Mouse (Mus musculus) left cerebral cortex, adult 11 months (tissue): ENCODE data around the gene Gm42674.

Experiments
- DNase-seq: peaks from one replicate; pipeline ENCODE4 v3.0.0; 2022; ENCODE audit warnings: low spot score

Gm42674 gene

DNA sequence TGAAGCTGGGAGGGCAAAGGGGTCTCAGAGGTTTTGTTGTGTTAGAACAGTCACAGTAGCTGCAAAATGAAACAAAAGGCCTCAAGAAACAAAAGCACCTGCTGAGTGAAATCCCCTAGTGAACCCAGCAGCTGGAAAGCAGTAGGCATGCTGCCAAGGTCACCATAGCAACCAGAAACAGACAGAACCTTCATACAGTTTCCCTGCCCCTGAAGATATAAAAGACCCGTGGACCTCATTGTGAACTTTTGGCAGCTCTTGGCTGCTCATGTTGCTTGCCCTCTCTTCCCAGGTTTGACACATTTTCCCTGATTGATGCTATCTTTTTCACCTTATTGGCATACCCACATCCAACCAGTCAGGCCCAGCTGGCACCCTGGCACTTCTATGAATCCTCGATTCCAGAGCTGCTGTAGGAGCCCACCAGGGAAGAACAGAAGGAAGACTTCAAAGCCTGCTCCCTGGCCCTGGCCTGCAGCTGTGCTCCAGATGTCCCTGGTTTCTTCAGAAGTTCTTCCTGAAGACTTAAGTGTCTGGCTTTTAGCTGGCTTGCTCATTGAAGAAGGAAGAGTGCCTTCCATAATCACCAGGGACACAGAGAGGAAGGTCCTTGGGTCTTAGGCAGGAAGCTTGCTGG lies 21.8 kb downstream of the Gm42674 start:
- DNase-seq, result no peak

DNA sequence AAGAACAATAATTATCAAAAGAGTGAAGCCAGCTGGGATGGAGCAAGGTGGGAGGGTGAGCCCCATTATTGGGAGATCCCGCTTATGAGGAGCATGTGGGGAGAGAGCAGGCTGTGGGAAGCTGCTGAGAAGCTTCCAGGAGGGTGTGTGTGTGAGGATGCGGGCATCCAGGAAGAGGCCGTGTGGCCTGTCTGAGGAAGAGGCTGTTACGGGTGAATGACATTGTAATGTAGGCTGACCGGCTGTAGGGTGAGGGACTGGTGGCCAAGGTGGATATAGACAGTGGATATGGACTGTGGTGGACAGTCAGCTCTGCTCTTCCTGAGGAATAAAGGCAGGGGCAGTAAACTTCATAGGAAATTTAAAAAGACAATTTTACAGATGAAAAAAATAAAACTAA lies 23.8 kb downstream of the Gm42674 start:
- DNase-seq, result no peak

DNA sequence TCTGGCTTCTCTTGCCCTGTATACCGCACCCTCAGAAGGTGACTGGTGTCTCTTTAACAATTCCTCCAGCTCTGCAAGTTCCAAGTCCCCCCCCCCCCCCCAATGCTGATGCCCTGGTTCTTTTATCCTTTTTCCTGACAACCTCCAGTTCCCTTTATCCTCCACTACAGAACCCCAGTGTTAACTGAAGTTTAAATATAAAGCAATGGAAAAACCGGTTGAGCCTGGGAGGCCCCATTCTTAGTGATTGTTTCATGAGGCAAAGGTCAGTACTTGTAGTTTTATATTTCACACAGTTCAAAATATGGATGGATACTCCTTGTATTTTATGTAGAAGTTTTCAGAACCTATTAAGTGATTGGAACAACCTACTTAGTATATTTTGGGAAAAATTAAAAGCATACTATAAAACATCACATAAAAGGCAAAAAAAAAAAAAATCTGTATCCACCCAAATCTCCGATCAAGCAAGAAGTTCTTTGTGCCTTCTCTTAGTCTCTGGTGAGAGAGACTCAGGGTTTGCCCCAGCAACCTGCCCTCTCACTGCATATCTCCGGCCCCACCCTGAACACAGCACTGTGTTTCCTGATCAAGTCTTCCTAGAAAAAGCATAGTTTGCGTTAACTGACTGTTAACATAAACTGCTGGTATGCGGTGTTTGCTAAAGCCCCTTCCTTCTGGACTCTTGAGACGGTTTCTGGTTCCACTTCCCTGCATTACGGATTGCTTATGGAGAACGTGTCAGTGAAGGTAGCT lies 24.7 kb downstream of the Gm42674 start:
- DNase-seq, result no peak

DNA sequence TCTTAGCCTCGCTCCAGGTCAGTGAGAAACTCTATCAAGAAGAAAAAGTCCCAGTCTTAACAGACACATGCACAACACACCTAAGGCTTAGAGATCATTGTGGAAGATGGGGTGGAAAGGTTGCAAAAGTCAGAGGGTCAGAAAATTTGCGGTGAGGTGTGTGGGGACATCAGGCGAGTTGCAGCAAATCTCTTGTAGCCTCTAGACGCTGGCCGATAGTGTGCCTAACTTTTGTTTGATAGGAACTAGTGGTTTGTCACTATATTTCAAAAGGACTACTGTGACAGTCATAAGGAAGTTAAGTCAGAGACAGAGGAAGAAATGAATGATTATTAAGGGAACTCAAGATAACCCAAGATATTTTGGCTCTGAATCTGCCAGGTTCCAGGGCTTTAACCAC lies 25.7 kb downstream of the Gm42674 start:
- no peak for DNase-seq

DNA sequence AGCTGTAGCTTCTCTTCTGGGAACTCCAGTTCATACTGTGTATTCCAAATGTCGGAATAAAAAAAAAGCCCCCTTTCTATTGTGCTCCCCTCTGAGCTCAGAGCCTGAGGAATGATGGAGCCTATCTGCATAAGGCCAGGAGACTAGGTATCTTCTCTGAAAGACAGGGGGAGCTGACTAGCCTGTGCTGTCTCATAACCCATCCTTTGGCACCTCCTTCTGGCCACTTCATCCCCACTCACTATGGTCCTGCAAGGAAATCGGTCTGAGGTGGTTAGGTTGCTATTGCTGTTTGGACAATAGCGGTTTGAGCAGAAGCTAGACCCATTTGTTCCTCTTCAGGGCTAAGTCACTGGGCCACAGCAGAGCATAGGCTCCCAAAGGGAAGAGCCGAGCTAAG lies 26.1 kb downstream of the Gm42674 start:
- no peak for DNase-seq

DNA sequence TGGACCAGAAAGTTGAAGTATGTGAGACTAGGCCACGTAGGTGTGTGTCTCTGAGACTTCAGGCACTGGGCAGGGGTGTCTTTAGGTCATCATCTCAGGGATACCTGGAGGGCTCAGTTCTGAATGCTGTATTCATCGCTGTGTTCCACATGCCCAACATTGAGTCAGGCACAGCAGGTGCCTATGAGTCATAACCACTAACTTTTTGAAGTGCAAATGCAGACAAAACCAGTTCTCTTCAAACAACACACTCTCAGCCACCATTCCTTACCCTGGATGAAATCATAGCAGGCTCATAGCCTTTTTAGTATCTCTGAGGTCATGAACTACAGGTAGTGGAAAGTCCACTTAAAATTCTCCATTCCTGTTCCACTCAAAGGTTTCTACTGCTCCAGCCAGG lies 27.6 kb downstream of the Gm42674 start:
- no peak for DNase-seq

DNA sequence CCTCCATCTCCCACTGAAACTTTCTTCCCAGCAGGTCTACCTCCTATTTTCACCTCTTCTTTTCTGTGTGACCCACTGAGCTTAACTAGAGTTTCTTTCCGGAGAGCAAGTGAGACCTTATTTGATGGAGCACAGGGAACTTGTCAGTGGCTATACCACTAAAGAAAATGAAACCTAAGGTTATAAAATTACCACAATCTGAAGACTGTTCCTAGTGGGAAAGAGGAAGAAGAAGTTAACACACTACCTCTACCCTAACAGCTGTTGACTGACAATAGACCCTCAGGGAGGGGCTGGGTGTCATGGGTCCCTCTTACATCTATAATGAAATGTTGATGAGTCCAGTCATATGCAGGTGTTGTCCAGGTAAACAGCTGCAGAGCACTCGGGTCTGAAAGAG lies 30.3 kb downstream of the Gm42674 start:
- DNase-seq, result no peak

DNA sequence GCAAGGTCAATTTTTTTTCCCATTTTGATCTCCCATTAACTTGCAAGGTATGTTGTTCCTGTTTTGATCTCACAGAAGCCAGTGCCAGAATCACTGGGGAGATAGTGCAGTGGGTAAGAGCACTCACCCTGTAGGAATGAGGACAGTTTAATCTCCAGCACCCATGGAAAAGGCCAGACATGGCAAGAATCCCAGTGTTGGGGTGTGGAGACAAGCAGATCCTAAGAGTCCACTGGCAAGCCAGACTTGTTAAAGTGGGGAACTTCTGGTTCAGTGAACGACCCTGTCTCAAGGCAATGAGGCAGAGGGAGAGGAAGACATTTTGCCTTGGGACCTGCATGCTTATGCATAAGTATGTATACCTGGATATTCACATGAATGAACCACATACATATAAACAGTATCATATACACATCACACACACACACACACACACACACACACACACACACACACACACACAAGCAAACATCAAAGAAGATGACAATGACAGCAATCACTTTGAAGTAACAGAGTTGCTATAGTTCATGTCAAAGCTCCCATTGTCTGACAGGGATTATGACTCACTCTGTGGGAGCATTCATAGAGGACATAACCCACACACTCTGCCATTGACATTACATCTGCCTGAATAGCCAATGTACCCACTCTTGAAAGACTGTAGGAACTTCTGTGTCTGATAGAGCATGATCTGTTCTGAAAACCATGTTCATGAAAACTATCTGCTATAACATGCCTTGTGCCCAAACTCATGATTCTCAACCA lies 37.0 kb downstream of the Gm42674 start:
- no peak for DNase-seq

DNA sequence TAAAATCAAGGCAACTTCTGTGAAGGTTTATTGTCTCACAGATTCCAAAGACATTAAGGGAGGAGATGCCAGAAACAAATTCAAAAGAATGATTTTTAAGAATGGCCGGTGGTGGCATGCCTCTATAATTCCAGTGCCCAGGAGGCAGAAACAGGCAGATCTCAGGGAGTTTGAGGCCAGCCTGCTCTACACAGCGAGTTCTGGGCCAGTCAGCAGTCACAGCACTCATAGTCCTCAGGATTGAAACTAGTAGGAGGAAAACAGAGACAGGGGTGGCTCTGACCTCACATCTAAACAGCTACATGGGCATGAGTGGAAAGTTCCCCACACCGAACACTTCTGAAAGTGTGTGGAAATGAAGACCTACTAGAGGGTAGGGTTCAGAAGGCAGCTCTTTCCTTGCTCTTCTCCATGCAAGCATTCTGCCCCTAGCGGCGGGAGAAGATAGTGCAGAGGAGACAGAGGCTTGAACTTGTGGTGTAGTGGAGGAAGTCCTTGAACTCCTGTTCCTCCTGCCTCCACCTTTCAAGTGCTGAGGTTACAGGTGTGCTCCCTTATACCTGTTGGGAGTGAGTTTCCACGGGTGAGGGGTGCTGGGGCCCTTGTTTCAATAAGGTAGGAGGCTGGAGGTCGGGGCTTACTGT lies 37.9 kb downstream of the Gm42674 start:
- DNase-seq, result no peak

DNA sequence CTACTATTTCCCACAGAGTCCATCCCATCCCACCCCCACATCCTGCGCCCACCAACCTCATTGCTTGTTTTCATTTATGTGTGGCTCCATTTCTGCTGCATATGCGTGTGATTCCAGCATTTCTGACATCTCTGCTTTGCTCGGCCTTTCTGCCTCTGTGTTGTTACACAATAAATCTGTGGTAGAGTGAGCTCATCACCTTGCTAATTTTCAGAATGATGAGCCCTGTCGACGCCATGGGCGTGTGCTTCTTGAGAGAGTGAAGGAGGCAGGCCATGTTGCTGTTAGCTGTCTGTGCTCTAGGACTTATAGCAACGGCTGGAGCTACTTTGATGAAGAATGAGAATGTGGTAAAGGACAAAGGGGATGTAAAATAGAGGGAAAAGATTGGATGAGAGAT lies 39.3 kb downstream of the Gm42674 start:
- DNase-seq, result no peak

DNA sequence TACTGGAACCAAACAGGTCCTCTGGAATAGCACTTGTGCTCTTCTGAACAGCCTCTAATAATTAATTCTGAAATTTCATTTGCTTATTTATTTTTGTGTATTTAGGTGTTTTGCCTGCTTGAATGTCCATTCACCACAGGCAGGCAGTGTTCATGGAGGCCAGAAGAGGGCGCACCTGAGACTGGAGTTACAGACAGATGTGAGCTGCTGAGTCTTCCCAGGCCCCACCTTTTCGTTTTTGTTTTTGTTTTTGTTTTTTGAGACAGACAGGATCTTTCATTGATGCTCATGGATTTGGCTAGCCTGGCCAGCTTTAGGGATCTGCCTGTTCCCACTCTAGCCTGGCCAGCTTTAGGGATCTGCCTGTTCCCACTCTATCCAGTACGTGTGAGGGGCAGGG lies 42.5 kb downstream of the Gm42674 start:
- no peak for DNase-seq

DNA sequence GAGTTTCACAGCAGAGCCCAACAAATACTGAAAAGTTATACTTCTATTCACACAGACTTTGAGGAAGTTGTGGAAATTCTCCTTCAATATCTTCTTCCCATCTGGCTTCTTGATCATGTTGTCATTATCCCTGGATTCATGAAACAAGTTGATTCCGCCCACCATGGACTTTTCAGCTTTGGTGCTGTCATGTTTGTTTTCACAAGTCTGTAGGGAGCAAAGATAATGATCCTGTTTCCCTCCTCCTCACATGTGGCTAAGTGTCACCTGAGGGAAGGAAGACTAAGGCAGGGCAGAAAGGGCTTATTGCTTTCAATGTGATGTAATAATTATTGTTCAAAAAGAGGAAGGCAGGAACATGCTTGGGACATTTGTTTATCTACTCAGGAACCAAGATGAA lies 45.6 kb downstream of the Gm42674 start:
- DNase-seq, result no peak

DNA sequence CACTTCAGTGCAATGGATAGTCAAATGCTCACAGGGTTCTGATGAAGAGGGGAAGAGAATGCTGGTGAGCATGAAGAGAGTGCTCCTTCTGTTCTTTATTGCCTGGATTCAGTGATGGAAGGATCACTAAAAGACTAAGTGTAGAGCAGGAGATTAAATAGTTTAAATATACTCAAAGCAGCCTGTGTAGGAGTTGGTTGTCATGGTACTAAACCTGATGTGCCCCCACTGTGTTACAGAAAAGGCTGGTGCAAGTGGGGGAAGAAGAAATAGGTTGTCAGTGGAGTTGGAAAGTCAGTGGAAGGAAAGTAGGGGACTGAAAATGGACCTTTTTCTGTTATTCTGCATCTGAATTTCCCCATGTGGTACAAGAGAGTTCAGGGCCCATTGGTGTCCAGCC lies 47.3 kb downstream of the Gm42674 start:
- peak; percentile 40 for DNase-seq

DNA sequence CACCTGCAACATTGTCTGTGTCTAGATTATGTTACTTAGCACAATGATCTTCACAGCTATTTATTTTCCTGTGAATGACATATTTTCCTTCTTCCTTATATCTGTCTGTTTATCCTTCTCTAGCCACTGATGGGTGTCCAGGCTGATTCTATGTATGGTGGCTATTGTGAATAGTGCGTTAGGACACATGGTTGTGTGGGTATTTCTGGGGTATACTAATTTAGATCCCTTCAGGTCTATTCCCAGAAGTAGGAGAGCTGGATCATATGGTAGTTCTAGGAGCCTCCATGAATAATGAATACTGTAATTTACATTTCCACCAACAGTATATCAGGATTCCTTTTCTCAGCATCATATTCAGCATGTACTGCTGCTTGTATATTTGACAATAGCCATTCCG lies 48.1 kb downstream of the Gm42674 start:
- DNase-seq, result no peak

DNA sequence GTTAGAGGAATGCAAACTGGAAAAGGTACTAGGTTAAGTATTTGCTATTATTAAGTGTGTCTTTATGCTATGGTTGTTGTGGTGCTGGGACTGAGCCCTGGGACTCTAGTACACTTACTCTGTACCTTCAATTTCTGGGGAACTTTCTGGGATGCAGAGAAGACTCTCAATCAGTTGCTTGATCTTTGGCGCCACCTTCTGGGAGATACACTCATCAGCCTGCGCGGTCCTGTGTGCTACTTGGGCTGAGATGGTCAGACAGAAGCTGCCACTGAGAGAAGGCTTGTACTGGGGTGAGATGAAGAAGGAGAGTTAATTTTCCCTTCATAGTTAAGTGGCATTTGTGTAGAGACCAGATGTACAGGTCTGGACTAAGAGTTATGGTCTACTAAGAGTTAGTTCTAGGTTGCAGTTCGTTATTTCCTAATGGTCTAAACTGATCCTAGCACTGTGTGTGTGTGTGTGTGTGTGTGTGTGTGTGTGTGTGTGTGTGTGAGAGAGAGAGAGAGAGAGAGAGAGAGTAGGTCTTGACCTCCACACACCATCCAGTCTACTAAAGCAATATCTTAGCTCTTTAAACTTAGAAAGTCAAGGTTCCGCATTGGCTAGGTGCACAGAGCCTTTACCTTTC lies 51.3 kb downstream of the Gm42674 start:
- peak; percentile 74 for DNase-seq

DNA sequence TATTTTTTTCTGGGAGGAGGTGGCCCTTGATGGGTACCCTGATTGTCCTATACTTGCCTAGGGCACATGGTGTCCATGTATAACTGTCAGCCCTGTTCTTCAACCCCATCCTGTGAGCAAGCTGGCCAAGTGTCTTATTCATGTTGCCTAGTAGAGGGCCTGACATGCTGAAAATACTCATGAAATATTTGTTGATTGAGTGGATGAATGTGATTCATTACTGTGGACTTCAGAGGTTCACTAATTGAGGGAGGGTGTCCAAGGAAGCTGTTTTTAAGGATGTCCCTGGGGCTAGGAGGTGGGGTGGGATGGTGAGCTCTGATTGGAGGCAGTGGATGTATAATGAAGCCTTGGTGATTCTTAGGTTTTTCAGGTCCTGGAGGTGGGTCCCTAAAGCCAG lies 52.0 kb downstream of the Gm42674 start, which contains the start of gene S100a7a:
TSS of gene S100a7a (plus strand) at position 301 of the 400 bp plus-strand sequence.
- DNase-seq, result no peak
